Mouse (Mus musculus) c-Kit-positive CD71-positive TER-119-positive erythroid progenitor cells, embryonic 14.5 days (primary cell): ENCODE results near the gene Ptpra.
"Not testable (repeated sequence)": the region's sequence is repeated elsewhere in the genome, so short reads cannot be mapped to it uniquely, and the experiment has no call there.

ENCODE experiments used
- DNase-seq: peaks from one replicate; pipeline ENCODE4 v3.0.0-alpha.2; 2013; ENCODE audit warnings: low spot score

The Ptpra gene

DNA sequence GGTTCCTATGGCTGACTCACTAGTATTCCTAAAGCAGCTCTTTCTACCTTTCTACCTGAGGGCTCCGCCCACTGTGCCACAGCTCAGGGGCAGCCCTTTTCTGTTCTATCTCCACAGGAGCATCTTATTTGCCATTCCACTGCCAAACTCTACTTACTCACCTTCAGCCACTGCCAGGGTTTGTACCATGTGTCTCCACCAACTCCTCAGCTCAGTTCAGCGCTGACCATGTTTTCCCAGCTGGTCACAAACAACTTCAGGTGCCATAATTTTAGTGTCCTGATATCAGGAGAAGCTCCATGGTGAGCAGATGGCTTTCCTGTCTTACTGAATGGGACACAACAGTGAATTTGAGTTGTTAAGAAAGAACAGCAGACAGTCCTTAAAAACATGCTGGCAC is 107.4 kb downstream of the Ptpra start:
- DNase-seq = no peak

DNA sequence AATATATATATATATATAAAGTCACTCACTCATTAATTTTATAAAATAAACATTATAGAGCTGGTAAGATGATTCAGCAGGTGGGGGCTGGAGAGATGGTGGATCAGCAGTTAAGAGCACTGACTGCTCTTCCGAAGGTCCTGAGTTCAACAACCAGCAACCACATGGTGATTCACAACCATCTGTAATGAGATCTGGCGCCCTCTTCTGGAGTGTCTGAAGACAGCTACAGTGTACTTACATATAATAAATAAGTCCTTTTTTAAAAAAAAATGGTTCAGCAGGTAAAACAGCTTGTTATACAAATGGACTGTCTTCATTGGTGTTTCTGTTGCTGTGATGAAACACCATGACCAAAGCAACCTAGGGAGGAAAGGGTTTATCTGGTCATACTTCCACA is 107.9 kb downstream of the Ptpra start:
- no peak for DNase-seq

DNA sequence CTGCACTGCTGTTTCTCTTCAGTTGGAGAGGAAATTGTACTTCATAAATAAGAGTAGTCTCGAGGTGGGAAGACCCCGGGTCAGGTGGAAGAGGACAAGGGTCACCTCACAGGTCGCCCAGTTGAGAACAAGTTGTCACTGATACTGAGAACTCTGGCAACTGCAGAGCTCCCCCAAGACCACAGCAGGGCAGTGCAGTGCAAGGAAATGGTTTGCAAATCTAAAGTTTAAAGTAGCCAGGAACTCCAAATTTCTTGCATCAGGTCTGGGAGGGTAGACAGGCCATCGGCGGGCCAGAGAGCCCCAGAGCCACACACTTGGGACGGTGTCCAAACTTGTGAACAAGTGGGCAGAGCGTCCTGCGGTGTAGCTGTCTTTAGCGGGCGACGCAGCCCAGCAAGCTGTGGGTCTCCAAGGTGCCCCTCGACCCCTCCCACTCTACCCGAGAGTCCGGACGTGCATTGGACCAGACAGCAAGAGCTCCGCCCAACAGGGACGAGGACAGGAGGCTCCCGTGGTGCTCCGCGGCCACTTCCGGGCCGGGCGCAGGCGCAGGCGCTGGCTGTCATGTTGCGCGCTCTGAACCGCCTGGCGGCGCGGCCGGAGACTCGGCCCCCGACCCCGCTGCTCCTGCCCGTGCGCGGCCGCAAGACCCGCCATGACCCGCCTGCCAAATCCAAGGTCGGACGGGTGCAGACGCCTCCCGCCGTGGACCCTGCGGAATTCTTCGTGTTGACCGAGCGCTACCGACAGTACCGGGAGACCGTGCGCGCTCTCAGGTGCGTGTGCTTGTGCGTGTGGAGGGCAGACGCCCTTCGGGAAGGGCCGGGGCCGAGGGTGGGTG is 113.4 kb downstream of the Ptpra start, which contains the start of gene Mrps26:
TSS of gene Mrps26 (plus strand) at position 531 of the 844 bp plus-strand sequence.
- DNase-seq = peak; percentile 83

DNA sequence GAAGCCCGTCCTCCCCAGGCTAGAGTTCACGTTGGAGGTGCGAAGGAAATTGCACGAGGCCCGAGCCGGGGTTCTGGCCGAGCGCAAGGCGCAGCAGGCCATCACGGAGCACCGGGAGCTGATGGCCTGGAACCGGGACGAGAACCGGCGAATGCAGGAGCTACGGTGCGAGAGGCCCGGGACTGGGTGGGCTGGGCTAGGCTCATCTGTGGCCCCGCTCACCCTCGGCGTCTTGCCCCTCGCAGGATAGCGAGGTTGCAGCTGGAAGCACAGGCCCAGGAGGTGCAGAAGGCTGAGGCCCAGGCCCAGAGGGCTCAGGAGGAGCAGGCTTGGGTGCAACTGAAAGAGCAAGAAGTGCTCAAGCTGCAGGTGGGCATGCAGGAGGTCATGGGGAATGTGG is 114.0 kb downstream of the Ptpra start:
- no peak for DNase-seq

DNA sequence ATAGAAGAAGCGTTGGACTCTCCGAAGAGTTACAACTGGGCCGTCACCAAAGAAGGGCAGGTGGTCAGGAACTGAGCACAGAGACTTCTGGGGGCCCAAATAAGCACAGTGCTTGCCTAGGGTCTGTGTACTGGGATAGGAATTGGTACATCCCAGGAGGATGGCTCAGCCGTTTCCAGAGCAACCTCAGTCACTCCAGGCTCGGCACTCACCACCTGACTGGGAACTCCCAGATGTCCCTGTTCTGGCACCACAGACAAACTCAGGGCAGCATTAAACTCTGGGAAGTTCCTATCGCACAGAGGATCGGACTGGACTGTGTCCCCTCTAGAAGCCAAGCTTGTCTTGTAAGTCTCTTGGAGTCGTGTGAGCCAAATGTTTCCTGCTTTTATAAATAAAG is 114.9 kb downstream of the Ptpra start:
- DNase-seq = no peak

DNA sequence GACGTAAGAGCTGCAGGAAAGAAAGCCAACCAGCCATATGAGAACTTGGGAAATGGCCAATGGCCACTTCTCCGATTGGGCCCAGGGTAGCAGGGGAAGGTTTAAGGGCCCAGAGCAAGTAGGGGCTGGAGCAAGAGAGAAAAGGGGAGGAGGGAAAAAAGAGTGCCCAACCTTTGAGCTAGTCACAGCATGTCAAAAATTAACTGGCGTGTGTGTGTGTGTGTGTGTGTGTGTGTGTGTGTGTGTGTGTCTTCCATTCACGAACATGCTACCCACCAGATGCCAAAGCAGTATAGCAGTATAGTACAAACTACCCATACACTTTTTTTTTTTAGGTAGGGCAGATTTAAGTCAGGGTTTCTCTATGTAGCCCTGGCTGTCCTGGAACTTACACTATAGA is 118.8 kb downstream of the Ptpra start:
- no peak for DNase-seq

DNA sequence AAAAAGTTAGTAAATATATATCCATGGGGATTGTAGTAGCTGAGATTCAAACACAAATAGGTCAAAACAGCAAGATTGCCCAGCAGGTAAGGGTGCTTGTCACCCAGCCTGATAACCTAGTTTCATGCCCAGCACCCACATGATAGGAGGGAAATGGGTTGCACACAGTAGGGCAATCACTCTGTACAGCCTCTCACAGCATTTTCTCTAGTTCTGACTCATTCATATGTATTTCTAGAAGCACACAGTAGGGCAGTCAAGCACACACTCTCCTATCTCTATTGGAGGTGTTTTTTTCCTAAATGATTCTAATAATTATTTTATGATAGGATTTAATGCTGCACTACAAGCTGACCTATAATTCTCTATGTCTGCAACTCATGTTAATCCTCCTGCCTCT is 119.8 kb downstream of the Ptpra start:
- DNase-seq = no peak

DNA sequence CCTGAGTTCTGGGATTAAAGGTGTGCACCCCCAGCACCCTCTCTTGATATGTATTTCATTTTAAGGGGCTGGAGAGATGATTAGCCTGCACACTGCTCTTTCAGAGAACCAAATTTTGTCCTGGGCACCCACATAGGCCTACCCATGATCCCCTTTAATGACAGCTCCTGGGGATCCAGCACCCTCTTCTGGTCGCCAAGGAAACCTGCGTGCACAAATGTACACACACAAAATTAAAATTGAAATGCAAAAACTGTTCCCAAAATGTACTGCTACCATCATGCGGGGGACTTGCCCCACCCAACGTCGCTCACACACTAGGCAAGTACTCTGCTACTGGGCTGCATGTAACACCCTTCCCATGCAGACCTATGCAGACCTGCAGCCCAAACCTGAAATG is 124.9 kb downstream of the Ptpra start:
- DNase-seq = no peak

DNA sequence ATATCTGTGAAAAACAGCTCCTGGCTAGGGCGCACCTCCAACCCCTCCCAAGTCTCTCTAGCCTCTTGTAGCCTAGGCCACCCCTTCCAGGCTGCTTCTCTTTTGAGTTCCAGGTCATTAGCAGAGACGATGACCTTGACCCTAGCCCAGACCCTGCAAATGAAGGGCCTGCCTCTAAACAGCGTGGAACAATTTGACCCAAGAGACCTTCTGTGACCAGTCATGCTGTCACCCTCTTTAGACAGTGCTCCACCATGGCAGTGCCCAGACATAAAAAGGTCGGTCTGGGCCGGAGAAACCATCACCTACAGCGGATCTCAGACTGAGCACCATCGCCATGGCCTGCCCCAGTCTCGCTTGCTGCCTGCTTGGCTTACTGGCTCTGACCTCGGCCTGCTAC is 125.8 kb downstream of the Ptpra start, which contains the start of gene Oxt:
TSS of gene Oxt (plus strand) at position 301 of the 400 bp plus-strand sequence.
- no peak for DNase-seq

DNA sequence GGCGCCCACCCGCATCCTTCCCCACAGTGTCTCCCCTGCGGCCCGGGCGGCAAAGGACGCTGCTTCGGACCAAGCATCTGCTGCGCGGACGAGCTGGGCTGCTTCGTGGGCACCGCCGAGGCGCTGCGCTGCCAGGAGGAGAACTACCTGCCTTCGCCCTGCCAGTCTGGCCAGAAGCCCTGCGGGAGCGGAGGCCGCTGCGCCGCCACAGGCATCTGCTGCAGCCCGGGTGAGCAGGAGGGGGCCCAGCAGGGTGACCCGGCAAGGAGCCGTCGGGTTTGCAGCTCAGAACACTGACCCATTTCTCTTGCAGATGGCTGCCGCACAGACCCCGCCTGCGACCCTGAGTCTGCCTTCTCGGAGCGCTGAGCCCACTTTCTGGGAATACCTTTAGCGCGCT is 126.5 kb downstream of the Ptpra start:
- DNase-seq = not testable (repeated sequence)

DNA sequence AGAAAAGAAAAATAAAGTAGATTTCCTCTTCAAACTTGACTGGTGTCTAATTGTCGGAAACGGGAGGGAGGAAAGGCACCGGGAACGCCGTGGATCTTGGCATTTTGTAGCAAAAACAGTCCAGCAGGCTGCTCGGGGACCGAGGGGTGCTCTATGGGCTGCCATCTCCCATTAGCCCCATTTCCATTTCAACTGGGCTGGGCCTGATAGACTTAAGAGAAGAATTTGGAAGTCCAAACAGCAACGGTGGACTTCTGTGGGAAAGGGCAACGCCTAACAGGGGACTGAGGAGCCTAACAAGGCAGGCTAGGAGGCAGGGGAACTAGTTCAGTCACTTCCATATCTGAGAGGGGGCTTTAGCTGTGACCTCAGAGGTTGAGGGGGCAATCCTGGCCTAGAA is 126.9 kb downstream of the Ptpra start:
- no peak for DNase-seq

DNA sequence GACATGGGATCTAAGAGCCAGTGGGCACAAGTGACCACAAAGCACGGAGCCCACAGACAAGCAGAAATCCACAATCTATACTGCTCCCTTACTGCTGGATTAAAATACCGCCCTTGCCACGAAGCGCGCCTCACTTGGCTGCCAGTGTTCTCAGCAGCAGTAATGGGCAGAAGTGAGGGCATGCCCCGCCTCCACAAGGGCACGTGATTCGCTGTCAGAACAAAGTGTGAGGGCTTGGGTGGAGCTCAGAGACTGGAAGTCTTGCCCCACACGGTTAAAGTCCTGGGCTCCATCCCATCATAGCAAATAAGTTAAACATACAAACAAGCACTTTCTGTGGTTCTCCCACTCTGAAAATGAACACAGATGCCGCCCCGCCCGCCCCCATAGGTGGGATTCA is 127.6 kb downstream of the Ptpra start:
- DNase-seq = peak; percentile 40

DNA sequence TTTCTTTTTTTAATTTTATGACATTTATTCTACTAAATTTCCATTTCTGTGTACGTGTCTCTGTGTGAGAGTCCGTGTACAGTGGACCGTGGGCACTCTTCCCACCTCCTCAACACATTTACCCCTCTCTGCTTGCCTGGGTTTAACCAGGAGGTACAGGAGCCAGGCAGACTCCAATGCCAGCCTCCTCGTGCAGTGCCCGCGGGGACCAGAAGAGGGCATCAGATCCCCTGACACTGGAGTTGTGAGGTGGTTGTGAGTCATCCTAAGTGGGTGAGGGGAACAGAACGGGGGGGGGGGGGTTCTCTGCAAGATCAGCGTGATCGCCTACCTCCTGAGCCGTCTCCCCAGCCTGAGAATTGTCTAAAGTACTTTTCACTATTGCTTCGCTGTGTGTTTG is 128.1 kb downstream of the Ptpra start:
- peak; percentile 38 for DNase-seq

DNA sequence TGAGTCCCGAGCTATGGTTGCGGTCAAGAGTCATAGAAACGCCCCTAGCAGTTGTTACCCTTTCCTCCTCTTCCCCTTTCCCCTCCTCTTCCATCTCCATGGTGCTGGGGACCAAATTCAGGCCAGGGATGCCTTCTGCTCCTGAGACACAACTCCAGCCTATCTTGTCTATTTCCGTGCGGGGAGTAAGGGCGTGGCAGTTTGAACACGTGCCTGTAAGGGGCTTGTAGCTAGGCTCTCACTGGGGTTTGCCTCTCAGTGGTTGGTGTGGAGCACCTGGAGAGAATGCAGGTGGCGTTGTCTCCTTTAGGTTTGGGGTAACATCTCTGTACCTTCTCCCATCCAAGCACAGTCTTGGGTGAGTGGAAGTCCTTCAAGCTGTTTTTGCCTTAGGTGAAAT is 129.7 kb downstream of the Ptpra start:
- no peak for DNase-seq

DNA sequence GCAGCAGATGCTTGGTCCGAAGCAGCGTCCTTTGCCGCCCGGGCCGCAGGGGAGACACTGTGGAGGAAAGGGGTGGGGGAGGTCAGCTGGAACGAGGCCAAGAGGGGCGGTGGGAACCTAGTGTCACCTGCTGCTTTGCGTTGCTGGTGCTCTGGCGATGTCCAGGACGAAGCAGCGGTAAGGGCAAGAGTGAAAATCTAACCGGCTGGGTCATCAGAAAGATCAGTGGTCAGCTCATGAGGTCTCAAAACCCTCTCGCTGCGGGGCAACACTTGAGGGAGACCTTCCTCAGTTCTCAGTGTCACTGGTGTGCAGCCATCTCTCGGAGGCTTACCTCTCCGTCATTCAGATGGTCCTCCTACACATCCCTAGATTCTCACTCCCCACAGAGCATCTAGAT is 131.1 kb downstream of the Ptpra start:
- no peak for DNase-seq

DNA sequence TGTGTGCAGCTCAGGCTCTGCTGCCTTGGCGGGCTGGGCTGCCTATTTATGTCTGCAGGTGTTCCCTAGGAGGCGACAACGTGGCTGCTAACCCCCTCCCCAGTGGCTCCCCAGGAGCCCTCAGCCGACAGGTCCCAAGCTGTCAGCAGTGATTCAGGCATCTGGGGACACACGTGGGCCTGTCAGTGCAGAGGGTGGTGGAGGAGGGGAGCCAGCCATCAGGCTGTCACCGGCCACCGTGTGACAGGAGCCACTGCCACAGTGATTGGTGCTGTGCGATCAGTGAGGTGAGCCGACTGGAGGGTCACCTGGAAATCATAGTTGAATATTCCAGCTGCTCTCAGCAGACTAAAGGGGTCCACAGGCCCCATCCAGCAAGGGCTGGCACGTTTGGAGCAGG is 132.5 kb downstream of the Ptpra start, which contains the start of gene Avp:
TSS of gene Avp (minus strand) at position 3 of the 400 bp plus-strand sequence.
- no peak for DNase-seq

DNA sequence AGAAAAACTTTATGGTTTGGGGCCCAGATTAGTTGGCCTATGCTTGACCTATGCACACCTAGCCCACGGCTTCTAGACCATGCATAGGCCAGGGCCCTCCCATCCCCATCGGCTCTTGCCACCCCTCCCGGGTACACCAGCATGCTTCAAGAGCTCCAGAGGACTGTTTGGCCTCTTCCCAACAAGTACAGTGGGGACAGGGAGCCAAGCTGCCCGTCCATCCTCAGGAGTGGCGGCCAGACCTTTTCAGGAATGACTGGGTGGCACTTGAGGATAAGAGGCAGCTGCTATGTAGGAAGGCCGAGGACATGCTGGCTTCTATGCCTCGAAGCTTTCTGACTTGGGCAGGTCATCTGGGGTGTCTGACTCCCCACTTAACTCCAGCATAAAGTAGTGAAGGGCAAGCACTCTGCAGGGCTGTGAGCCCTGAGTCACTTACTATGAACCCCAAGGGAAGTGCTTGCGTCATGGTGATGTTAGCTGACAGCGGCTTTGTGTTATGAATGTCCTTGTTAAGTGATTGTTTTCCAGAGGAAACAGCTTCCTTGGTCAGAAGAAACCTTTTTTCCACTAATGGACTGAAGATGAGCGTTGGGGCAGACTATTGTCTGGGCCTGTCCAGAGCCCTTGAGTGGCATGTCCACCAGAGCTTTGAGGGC is 134.0 kb downstream of the Ptpra start:
- DNase-seq = no peak

DNA sequence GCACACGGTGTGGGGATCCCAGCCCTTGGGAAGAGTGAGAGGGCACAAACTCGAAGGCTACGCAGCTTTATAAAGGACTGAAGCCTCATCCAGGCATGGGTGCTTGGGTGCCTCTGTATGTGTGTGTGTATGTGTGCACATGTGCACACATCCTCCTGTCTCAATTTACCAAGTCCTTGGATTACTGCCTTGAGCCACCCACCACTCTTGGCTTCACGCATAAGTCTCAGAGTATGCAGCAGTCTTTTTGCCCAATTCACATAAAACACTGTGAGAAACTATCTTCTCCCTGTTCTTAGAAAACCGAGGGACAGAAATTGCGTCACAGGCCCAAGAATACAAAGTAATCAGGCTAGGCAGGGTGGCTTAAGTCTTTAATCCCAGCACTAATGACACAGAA is 135.9 kb downstream of the Ptpra start:
- no peak for DNase-seq

DNA sequence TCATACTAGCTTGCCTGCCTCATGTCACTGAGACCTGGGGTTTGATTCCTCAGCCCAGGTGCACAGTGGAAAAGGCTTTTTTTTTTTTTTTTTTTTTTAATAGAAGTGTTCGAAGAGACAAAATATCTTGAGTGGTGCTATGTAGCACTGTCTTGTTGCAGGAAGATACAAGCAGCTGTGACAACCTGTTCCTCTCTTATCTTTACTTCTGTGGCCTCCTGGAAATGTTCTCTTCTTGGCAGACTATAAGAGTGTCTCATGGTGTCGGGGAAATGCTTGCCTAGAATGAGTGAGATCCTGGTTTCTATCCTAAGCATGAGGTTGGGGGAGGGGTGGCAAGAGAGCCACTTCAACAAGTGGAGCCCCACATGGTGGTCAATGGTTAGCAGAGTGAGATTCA is 138.3 kb downstream of the Ptpra start:
- no peak for DNase-seq

DNA sequence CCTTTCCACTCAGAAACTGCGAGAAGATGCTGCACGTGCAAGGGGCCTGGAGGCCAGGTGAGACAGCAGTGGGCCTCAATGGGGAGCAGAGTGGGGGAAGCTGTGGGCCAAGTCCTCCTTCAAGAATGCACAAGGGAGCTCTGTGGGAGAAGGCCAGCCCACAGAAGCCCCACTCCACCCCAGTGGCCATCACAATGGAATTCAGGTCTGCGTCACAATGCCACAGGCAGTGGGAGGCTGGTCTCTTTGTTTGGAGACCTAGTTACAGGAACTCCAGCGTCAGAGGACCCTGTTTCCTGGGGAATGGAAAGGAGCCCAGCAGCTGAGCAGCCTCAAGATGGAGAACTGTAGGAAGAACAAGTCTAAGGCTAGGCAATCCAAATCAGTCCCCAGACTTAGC is 139.1 kb downstream of the Ptpra start:
- no peak for DNase-seq

DNA sequence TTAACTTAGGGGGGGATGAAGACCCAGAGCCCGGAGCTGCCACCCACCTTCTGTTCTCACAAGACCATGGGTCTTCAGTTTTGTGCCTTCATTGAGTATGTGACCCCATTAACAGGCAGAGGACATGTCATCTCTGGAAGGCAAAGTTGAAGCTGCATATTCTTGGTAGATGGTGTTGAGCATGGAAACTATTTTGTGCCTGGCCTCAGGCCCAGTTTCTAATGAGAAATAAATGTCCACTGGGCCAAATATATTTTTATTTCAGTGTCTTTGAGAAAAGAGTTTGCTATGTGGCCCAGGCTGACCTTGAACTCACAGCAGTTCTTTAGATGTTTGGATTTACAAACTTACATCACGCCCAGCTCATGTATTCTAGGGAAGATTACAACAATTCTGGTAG is 139.7 kb downstream of the Ptpra start:
- DNase-seq = no peak

DNA sequence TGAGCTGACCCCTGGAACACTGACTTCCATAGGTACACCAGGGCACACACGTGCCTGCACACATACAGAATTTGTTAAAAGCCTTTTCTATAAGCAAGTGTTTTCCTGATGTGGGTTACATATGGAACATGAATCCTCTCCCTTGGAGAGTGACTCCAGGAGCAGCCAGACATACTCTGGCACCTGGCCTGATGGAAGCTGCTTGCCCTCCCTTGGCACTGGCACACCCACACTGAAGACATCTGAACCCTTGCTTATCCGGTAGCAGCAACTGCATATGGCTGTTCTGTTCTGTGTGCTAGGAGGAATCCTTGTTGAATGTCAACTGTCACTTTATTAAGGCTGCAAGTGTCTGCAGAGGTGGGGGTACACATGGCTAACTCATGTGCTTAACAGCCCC is 140.9 kb downstream of the Ptpra start:
- no peak for DNase-seq

DNA sequence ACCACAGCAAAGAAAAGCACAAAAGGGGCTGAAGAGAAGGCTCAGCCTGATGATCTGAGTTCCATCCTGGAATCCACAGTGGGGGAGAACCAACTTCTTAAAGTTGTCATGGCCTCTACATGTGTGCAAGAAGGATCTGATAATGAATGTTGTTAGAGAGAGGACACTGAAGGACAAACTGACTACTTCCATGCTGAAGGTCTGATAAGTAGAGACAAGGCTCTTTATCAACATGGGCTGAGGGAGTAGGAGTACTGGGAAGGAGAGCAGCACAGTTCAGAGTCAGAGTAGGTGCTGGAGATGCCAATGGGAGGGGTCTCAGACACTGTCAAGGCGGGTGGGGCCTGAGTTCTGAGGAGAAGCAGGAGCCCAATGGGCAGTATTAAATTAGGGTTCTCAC is 145.5 kb downstream of the Ptpra start:
- DNase-seq = no peak

DNA sequence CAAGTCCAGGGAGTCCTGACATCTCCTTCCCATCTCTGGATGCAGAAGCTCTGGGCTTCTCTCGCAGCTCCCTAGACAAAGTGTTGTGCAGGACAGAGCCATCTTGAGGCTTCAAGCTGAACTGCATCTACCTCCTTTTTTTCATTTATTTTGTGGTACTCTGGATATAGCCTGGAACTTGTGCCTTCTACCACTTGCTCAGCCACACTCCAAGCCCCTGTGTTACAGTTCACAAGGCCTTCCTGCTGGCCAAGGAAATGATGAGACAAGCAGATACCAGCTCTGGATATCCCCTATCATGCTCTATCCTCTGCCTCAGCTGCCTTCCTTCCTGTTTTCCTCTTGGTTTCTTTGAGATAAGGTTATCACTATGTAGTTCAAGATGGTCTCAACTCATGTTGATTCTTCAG is 147.5 kb downstream of the Ptpra start:
- no peak for DNase-seq
